Mouse (Mus musculus): ENCODE measurements around the gene Tas2r136. TPM values are rescaled to one million over a fixed set of nuclear protein-coding genes. Genes with fewer than 3 reads are reported as not detected.

Gene Tas2r136
- total and polyA plus RNA-seq, 3 experiments, result not detected

DNA sequence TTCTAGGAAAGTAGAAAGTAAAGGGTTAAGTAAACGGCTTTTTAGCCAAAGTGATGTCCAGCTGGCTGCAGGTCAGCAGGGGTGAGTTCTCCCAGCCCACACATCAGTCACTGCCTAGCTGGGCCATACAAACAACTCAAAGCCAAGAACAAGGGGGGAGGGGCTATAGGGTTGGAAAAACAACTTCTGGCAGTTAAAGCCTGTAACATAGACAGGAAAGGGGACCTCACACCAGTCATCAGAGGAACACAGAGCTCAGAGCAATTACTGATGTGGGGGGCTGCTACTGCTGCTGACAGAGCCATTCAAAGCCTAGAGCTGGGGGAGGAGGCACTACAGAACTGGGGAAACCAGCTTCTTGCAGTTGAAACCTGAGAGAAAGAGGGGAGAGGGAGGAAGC is 17.4 kb upstream of the Tas2r136 start:
- Histone ChIP-seq H3K9ac (ENCODE audit: control insufficient read depth, low read depth, low read length, poor library complexity, severe bottlenecking) (no peak overlapping the region), H3K27ac (ENCODE audit: control insufficient read depth, low read depth, low read length) (no peak overlapping the region), H3K4me3 (ENCODE audit: control insufficient read depth in 1 of 2, insufficient read depth in 1 of 2, low read depth in 2 of 2, low read length in 2 of 2) (no peak overlapping the region), H3K9me3 (replicated peaks; ENCODE audit: insufficient read depth, low read length) (no peaks in the 10 kb centered on the region), H3K79me2 (ENCODE audit: control insufficient read depth, insufficient read depth, low read length, poor library complexity) (no peaks in the 10 kb centered on the region), H3K4me1 (ENCODE audit: control insufficient read depth in 1 of 2, insufficient read depth in 2 of 2, low read length in 2 of 2) (no peaks in the 10 kb centered on the region), H3K36me3 (ENCODE audit: control insufficient read depth in 1 of 2, insufficient read depth in 2 of 2, low read length in 2 of 2) (no peaks in the 10 kb centered on the region), H3K27me3 (ENCODE audit: control insufficient read depth in 1 of 2, insufficient read depth in 2 of 2, low read length in 2 of 2) (no peaks in the 10 kb centered on the region)
- TF ChIP-seq NELFE (IDR thresholded peaks at IDR 0.05; ENCODE audit: low read depth, low read length), result no peak
- no peak for TF ChIP-seq ZNF384 (IDR thresholded peaks at IDR 0.05; ENCODE audit: low read depth, low read length)
- TF ChIP-seq HCFC1 (IDR thresholded peaks at IDR 0.05; ENCODE audit: low read depth, low read length), result no peak
- TF ChIP-seq MEF2A (IDR thresholded peaks at IDR 0.05; ENCODE audit: extremely low read depth, insufficient replicate concordance, low read depth, low read length, poor library complexity, severe bottlenecking), result no peak
- no peak for TF ChIP-seq UBTF (IDR thresholded peaks at IDR 0.05; ENCODE audit: borderline replicate concordance, insufficient read depth, low read depth, low read length)
- TF ChIP-seq RCOR1 (IDR thresholded peaks at IDR 0.05; ENCODE audit: low read depth, low read length), result no peak
- no peak for TF ChIP-seq ZKSCAN1 (IDR thresholded peaks at IDR 0.05; ENCODE audit: low read depth, low read length)
- TF ChIP-seq TBP (IDR thresholded peaks at IDR 0.05; ENCODE audit: low read depth, low read length), result no peak
- no peak for TF ChIP-seq NRF1 (IDR thresholded peaks at IDR 0.05; ENCODE audit: insufficient read depth, low read depth, low read length, poor library complexity, severe bottlenecking)
- TF ChIP-seq BHLHE40 (IDR thresholded peaks at IDR 0.05; ENCODE audit: borderline replicate concordance, low read depth, low read length), result no peak
- TF ChIP-seq USF2 (IDR thresholded peaks at IDR 0.05; ENCODE audit: borderline replicate concordance in 1 of 2, insufficient read depth in 1 of 2, low read depth in 1 of 2, low read length in 2 of 2), result no peak
- no peak for TF ChIP-seq MAX (IDR thresholded peaks at IDR 0.05; ENCODE audit: low read length)
- TF ChIP-seq ETS1 (IDR thresholded peaks at IDR 0.05; ENCODE audit: low read depth, low read length), result no peak
- no peak for TF ChIP-seq TAL1 (IDR thresholded peaks at IDR 0.05; ENCODE audit: low read length)
- TF ChIP-seq RAD21 (IDR thresholded peaks at IDR 0.05; ENCODE audit: low read depth, low read length), result no peak
- TF ChIP-seq EP300 (IDR thresholded peaks at IDR 0.05; ENCODE audit: low read depth in 1 of 2, low read length in 2 of 2), result no peak
- TF ChIP-seq MYC (IDR thresholded peaks at IDR 0.05; ENCODE audit: low read depth, low read length), result no peak
- no peak for DNase-seq (ENCODE audit: low read depth, low spot score)

DNA sequence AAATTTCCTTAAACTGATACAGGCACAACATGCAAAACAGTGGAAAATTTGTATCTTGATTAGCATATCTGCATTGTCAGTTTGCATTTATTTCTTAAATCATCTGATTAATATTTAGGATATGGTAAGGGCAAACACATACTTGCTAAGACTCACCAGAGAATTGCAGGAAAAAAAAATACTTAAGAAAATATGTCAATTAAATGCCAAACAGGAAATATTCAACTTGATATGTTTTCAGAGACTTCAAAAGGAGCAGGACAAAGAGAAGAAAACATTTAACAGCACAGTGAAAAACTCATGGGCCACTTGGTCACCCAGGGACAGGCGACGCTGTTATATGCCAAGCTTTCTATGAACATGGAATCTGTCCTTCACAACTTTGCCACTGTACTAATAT is 16.1 kb downstream of the Tas2r136 start, which contains the start of gene Tas2r102:
TSS of gene Tas2r102 (plus strand) at position 301 of the 400 bp plus-strand sequence.
- H3K79me2 ChIP-seq (ENCODE audit: control insufficient read depth, insufficient read depth, low read length, poor library complexity), result no peaks in the 10 kb centered on the region
- TF ChIP-seq EP300 (IDR thresholded peaks at IDR 0.05; ENCODE audit: low read depth in 1 of 2, low read length in 2 of 2) (no peak), MXI1 (IDR thresholded peaks at IDR 0.05; ENCODE audit: low read depth, low read length) (no peak), ZKSCAN1 (IDR thresholded peaks at IDR 0.05; ENCODE audit: low read depth, low read length) (no peak), CHD1 (IDR thresholded peaks at IDR 0.05; ENCODE audit: low read depth, low read length) (no peak), GATA1 (IDR thresholded peaks at IDR 0.05; ENCODE audit: low read depth, low read length) (no peak), CTCF (IDR thresholded peaks at IDR 0.05 in 2 of 3, conservative IDR thresholded peaks at IDR 0.05 in 1 of 3; ENCODE audit: control insufficient read depth in 1 of 3, insufficient read depth in 1 of 3, low read depth in 2 of 3, low read length in 3 of 3, poor library complexity in 1 of 3, severe bottlenecking in 1 of 3) (no peak), ELF1 (IDR thresholded peaks at IDR 0.05; ENCODE audit: low read depth, low read length) (no peak), ZMIZ1 (IDR thresholded peaks at IDR 0.05; ENCODE audit: low read depth, low read length) (no peak), ZC3H11A (IDR thresholded peaks at IDR 0.05; ENCODE audit: low read depth, low read length) (no peak), MAZ (IDR thresholded peaks at IDR 0.05; ENCODE audit: low read depth, low read length) (no peak), HCFC1 (IDR thresholded peaks at IDR 0.05; ENCODE audit: low read depth, low read length) (no peak), ZNF384 (IDR thresholded peaks at IDR 0.05; ENCODE audit: low read depth, low read length) (no peak), MAX (IDR thresholded peaks at IDR 0.05; ENCODE audit: low read length) (no peak), POLR2A (IDR thresholded peaks at IDR 0.05; ENCODE audit: control insufficient read depth in 1 of 2, insufficient read depth in 1 of 2, low read depth in 1 of 2, low read length in 2 of 2, poor library complexity in 1 of 2) (no peak), UBTF (IDR thresholded peaks at IDR 0.05; ENCODE audit: borderline replicate concordance, insufficient read depth, low read depth, low read length) (no peak), KAT2A (conservative IDR thresholded peaks at IDR 0.05; ENCODE audit: low read depth, low read length) (no peak), MYC (IDR thresholded peaks at IDR 0.05; ENCODE audit: low read depth, low read length) (no peak), E2F4 (IDR thresholded peaks at IDR 0.05; ENCODE audit: borderline replicate concordance, low read depth, low read length) (no peak)
- no peaks in the 10 kb centered on the region for H3K27me3 ChIP-seq (ENCODE audit: control insufficient read depth in 1 of 2, insufficient read depth in 2 of 2, low read length in 2 of 2)
- H3K4me1 ChIP-seq (ENCODE audit: control insufficient read depth in 1 of 2, insufficient read depth in 2 of 2, low read length in 2 of 2), result no peaks in the 10 kb centered on the region
- no peak within 1 kb of the TSS for H3K9ac ChIP-seq (ENCODE audit: control insufficient read depth, low read depth, low read length, poor library complexity, severe bottlenecking)
- no peaks in the 10 kb centered on the region for H3K9me3 ChIP-seq (replicated peaks; ENCODE audit: insufficient read depth, low read length)
- no peak for DNase-seq (ENCODE audit: low read depth, low spot score)
- H3K36me3 ChIP-seq (ENCODE audit: control insufficient read depth in 1 of 2, insufficient read depth in 2 of 2, low read length in 2 of 2), result no peaks in the 10 kb centered on the region
- no peak within 1 kb of the TSS for H3K27ac ChIP-seq (ENCODE audit: control insufficient read depth, low read depth, low read length)
- no peak within 1 kb of the TSS for H3K4me3 ChIP-seq (ENCODE audit: control insufficient read depth in 1 of 2, insufficient read depth in 1 of 2, low read depth in 2 of 2, low read length in 2 of 2)

Data from MEL (cell line).